Mouse (Mus musculus): ENCODE data around the gene Cox14.

DNA sequence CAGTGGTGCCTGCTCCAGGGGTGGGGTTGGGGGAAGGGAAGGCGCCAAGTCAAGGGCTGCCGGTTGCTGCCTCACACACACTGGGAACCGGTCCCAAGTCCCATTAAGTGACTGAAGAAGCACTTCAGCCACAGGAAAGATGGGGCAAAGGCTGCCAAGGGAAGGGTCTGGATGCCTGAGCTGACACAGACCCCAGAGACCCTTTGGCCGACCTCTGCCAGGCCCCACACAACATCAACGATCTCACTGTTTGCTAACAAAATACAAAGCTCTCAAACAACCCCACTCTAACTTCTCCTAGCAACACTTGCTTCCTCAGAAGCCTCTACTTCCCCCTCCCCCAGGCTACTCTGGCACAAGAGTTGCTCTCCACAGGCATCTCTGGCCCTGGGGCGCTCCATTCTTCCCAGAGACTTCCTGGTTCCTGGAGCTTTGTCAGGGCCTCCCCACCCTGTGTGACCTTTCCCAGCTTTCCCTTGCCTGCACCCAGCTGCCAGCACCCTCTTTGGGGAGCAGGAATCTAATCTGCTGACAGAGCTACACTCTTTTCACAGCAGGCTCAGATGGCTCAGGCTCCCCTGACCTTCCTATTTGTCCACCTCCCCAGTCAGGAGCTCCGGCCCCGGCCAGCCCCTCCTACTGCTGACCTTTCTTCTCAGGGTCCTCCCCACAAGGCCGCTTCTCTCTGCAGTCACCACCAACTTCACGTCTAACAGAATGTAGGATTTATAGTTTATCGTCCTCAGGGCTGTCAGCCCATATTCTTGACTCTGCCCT, 1.7 kb upstream of the Cox14 start:
- TF ChIP-seq CTCF (IDR thresholded peaks at IDR 0.05; ENCODE audit: low read depth, low read length): no peak
- TF ChIP-seq EP300 (IDR thresholded peaks at IDR 0.05; ENCODE audit: insufficient read depth, low read depth, low read length): 0 out of 2 replicates have a peak, but pooled peaks have one; percentile 11
